Mouse (Mus musculus) embryonic fibroblast, embryonic 13.5 days (primary cell): ENCODE measurements at regions not wholly inside any gene's neighbourhood (a gene's known extent, or its start where the extent isn't known, plus 50 kb on each side); places are given as distances from the start of the nearest gene placed in this dataset.

Source experiments
- CTCF ChIP-seq: IDR thresholded peaks from 2 replicates; pipeline ENCODE4 v1.5.1; 2011; ENCODE audit warnings: mild to moderate bottlenecking, control low read depth, low read length, moderate library complexity, borderline replicate concordance; ENCODE audit not compliant: insufficient read depth
- POLR2A ChIP-seq: IDR thresholded peaks from 2 replicates; pipeline ENCODE4 v1.6.1; 2011; ENCODE audit warnings: low read depth, mild to moderate bottlenecking, control low read depth, low read length, moderate library complexity

DNA sequence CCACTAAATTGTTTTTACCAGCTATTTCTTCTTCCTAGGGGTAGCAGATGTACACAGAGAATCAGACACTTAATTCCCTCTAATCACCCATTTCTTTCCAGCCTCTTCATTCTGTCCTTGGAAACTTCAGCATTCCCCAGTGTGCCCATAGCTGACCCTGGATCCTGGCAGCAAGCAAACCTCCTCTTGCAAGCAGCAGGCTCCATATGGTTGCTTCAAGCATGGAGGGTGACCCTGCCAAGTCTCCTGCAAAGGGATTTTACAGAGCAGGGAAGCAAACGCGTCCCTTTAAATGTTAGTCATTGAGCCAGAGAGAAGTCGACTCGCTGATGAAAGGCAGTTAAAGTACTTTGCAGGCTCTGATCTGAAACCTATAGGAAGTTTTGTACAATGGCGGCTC is 187.9 kb downstream of the Pou4f1 start:
- no peak for TF ChIP-seq CTCF
- TF ChIP-seq POLR2A: no peak
